Mouse (Mus musculus): ENCODE measurements around the gene Tmem145. TPM values are rescaled to one million over a fixed set of nuclear protein-coding genes. Genes with fewer than 3 reads are reported as not detected.

Tmem145 gene
- polyA plus RNA-seq, 1 experiment = 0.28 TPM

DNA sequence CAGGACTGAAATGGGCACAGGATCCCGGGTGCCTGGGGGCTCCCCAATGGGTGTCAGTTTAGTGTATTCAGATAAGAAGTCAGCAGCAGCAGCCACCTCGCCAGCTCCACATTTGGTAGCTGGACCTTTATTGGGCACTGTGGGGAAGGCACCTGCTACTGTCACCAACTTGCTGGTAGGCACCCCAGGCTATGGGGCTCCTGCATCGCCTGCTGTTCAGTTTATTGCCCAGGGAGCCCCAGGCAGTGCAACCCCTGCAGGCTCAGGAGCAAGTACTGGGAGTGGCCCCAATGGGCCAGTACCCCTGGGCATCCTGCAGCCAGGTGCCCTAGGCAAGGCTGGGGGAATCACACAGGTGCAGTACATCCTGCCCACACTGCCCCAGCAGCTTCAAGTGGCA is 17.2 kb upstream of the Tmem145 start:
- 96% methylated on average over 3 of the region's 3 CpGs for WGBS
- H3K36me3 ChIP-seq (ENCODE audit: control insufficient read depth, insufficient read depth, low read length) = no peaks in the 10 kb centered on the region; the same call in 1 of the 2 replicates

DNA sequence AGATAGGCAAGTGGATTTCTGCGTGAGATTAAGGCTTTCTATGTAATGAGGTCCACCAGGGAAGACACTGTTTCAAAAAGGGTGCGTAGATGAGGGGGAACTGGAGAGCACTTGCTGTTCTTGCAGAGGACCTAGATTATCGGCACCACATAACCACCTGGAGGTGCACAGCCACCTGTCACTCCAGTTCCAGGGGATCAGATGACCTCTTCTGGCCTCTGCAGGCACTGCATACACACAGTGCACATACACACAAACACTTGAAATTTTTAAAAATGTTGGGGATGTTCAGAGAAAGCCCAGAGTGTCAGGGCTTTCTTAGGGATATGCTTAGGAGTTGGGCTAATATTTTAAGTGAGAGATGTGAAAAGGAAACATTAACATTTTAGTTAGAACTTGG is 16.0 kb upstream of the Tmem145 start:
- H3K27ac ChIP-seq (ENCODE audit: insufficient read depth, low read depth, low read length) = no peak overlapping the region
- TF ChIP-seq POLR2A (IDR thresholded peaks at IDR 0.05; ENCODE audit: low read depth, low read length) (no peak), CTCF (conservative IDR thresholded peaks at IDR 0.05; ENCODE audit: insufficient read depth, insufficient read length, low read depth, low read length) (peak; percentile 12; the same call in 1 of the 2 replicates)
- DNase-seq = no peak
- no peak overlapping the region for H3K4me3 ChIP-seq (ENCODE audit: insufficient read depth, low read depth, low read length)
- H3K36me3 ChIP-seq (ENCODE audit: control insufficient read depth, insufficient read depth, low read length) = no peaks in the 10 kb centered on the region; the same call in 1 of the 2 replicates
- H3K4me1 ChIP-seq (ENCODE audit: control insufficient read depth, insufficient read depth, low read length) = no peaks in the 10 kb centered on the region
- WGBS = 96% methylated on average over 3 of the region's 3 CpGs
- no peaks in the 10 kb centered on the region for H3K27me3 ChIP-seq (replicated peaks; ENCODE audit: control insufficient read depth, insufficient read depth, low read length)

More for the DNA sequence above, 17.2 kb upstream of the Tmem145 start:
- no peak for DNase-seq
- H3K4me3 ChIP-seq (ENCODE audit: insufficient read depth, low read depth, low read length) = no peak overlapping the region
- no peaks in the 10 kb centered on the region for H3K4me1 ChIP-seq (ENCODE audit: control insufficient read depth, insufficient read depth, low read length)
- H3K27me3 ChIP-seq (replicated peaks; ENCODE audit: control insufficient read depth, insufficient read depth, low read length) = no peaks in the 10 kb centered on the region
- no peak overlapping the region for H3K27ac ChIP-seq (ENCODE audit: insufficient read depth, low read depth, low read length)
- no peak for TF ChIP-seq CTCF (conservative IDR thresholded peaks at IDR 0.05; ENCODE audit: insufficient read depth, insufficient read length, low read depth, low read length)
- TF ChIP-seq POLR2A (IDR thresholded peaks at IDR 0.05; ENCODE audit: low read depth, low read length) = no peak

DNA sequence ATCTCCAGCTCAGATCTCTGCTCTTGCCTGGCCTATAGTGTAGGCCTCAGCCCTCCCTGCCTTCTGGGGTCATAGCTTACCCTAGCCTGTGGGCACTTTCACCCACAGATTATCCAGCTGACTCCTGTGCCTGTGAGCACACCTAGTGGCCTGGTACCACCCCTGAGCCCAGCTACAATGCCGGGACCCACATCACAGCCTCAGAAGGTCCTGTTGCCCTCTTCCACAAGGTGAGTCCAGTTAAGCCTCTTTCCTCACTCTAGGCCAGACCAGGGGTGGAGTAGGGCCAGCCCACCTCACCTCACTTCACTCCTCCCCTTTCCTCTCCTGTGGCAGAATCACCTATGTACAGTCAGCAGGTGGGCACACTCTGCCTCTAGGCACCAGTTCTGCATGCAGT is 15.4 kb upstream of the Tmem145 start:
- Histone ChIP-seq H3K27me3 (replicated peaks; ENCODE audit: control insufficient read depth, insufficient read depth, low read length) (no peaks in the 10 kb centered on the region), H3K27ac (ENCODE audit: insufficient read depth, low read depth, low read length) (no peak overlapping the region), H3K36me3 (ENCODE audit: control insufficient read depth, insufficient read depth, low read length) (no peaks in the 10 kb centered on the region; the same call in 1 of the 2 replicates), H3K4me1 (ENCODE audit: control insufficient read depth, insufficient read depth, low read length) (no peaks in the 10 kb centered on the region), H3K4me3 (ENCODE audit: insufficient read depth, low read depth, low read length) (no peak overlapping the region)
- DNase-seq = no peak
- TF ChIP-seq POLR2A (IDR thresholded peaks at IDR 0.05; ENCODE audit: low read depth, low read length) = no peak
- TF ChIP-seq CTCF (conservative IDR thresholded peaks at IDR 0.05; ENCODE audit: insufficient read depth, insufficient read length, low read depth, low read length) = no peak
- 92% methylated on average over 1 of the region's 1 CpGs for WGBS

DNA sequence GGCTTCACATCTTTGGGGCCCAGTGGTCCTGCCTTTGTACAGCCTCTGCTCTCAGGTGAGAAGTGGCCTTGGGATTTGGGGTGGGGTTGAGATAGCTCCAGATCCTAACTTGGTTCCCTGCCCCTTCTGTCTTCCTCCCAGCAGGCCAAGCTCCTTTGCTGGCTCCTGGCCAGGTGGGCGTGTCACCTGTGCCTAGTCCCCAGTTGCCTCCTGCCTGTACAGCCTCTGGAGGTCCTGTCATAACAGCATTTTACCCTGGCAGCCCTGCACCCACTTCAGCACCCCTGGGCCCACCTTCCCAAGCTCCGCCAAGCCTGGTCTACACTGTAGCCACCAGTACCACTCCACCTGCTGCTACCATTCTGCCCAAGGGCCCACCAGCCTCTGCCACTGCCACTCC is 15.0 kb upstream of the Tmem145 start:
- no peaks in the 10 kb centered on the region for H3K4me1 ChIP-seq (ENCODE audit: control insufficient read depth, insufficient read depth, low read length)
- no peak for TF ChIP-seq POLR2A (IDR thresholded peaks at IDR 0.05; ENCODE audit: low read depth, low read length)
- no peak for TF ChIP-seq CTCF (conservative IDR thresholded peaks at IDR 0.05; ENCODE audit: insufficient read depth, insufficient read length, low read depth, low read length)
- no peaks in the 10 kb centered on the region for H3K36me3 ChIP-seq (ENCODE audit: control insufficient read depth, insufficient read depth, low read length)
- 58% methylated on average over 2 of the region's 2 CpGs for WGBS
- no peak overlapping the region for H3K27ac ChIP-seq (ENCODE audit: insufficient read depth, low read depth, low read length)
- DNase-seq = peak; percentile 71
- no peaks in the 10 kb centered on the region for H3K27me3 ChIP-seq (replicated peaks; ENCODE audit: control insufficient read depth, insufficient read depth, low read length)
- no peak overlapping the region for H3K4me3 ChIP-seq (ENCODE audit: insufficient read depth, low read depth, low read length)

DNA sequence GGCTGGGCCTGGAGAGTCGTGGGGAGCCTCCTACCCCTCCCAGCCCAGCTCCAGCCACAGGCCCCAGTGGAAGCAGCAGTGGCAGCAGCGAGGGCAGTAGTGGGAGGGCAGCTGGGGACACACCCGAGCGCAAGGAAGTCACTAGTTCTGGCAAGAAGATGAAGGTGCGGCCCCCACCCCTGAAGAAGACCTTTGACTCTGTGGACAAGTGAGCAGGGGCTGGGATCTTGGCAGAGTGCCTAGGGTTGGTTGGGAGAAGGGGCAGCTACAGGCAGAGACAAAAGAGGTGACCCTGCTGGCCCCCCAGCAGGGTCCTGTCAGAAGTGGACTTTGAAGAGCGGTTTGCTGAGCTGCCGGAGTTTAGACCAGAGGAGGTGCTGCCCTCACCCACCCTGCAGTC is 13.8 kb upstream of the Tmem145 start:
- Histone ChIP-seq H3K27me3 (replicated peaks; ENCODE audit: control insufficient read depth, insufficient read depth, low read length) (no peaks in the 10 kb centered on the region), H3K36me3 (ENCODE audit: control insufficient read depth, insufficient read depth, low read length) (no peaks in the 10 kb centered on the region), H3K4me3 (ENCODE audit: insufficient read depth, low read depth, low read length) (no peak overlapping the region), H3K4me1 (ENCODE audit: control insufficient read depth, insufficient read depth, low read length) (no peaks in the 10 kb centered on the region), H3K27ac (ENCODE audit: insufficient read depth, low read depth, low read length) (no peak overlapping the region)
- no peak for DNase-seq
- 45% methylated on average over 7 of the region's 7 CpGs for WGBS
- TF ChIP-seq CTCF (conservative IDR thresholded peaks at IDR 0.05; ENCODE audit: insufficient read depth, insufficient read length, low read depth, low read length) (no peak), POLR2A (IDR thresholded peaks at IDR 0.05; ENCODE audit: low read depth, low read length) (no peak)

DNA sequence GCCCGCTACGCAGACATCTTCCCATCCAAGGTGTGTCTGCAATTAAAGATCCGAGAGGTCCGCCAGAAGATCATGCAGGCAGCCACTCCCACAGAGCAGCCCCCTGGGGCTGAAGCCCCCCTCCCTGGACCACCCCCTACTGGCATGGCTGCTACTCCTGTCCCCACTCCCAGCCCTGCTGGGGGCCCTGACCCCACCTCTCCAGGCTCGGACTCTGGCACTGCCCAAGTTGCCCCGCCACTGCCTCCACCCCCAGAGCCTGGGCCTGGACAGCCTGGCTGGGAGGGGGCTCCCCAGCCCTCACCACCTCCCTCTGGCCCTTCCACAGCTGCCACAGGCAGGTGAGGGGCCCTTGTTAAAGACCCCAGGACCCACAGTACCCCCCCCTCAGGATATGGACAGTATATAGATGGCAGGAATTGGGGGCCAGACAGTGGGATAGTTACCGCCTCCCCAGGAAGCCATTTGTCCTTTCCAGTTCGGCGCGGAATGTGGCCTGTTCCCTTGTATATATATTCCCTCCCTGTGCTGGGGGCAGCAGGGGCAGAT is 12.6 kb upstream of the Tmem145 start:
- no peak for TF ChIP-seq POLR2A (IDR thresholded peaks at IDR 0.05; ENCODE audit: low read depth, low read length)
- no peak for TF ChIP-seq CTCF (conservative IDR thresholded peaks at IDR 0.05; ENCODE audit: insufficient read depth, insufficient read length, low read depth, low read length)
- no peak for DNase-seq
- no peaks in the 10 kb centered on the region; the same call in 1 of the 2 replicates for H3K4me1 ChIP-seq (ENCODE audit: control insufficient read depth, insufficient read depth, low read length)
- WGBS = 82% methylated on average over 10 of the region's 10 CpGs
- H3K27me3 ChIP-seq (replicated peaks; ENCODE audit: control insufficient read depth, insufficient read depth, low read length) = no peaks in the 10 kb centered on the region
- H3K36me3 ChIP-seq (ENCODE audit: control insufficient read depth, insufficient read depth, low read length) = no peaks in the 10 kb centered on the region
- H3K27ac ChIP-seq (ENCODE audit: insufficient read depth, low read depth, low read length) = no peak overlapping the region
- H3K4me3 ChIP-seq (ENCODE audit: insufficient read depth, low read depth, low read length) = no peak overlapping the region

DNA sequence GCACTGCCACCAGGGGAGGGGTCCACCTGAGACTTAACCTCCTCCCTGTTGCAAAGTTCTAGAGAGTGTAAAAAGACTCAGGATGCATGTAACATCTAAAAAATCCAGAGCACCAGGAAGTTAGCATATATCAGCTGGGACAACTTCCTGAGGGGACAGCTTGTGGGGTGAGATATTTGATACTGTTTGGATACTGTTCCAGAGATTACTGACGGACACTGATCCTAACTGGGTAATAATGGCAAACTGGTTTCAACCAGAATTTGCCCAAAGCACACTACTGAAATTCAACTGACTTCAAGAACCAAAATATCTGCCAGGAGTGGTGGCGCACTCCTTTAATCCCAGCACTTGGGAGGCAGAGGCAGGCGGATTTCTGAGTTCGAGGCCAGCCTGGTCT is 11.4 kb upstream of the Tmem145 start:
- Histone ChIP-seq H3K36me3 (ENCODE audit: control insufficient read depth, insufficient read depth, low read length) (no peaks in the 10 kb centered on the region), H3K4me1 (ENCODE audit: control insufficient read depth, insufficient read depth, low read length) (no peaks in the 10 kb centered on the region; the same call in 1 of the 2 replicates), H3K27ac (ENCODE audit: insufficient read depth, low read depth, low read length) (no peak overlapping the region), H3K27me3 (replicated peaks; ENCODE audit: control insufficient read depth, insufficient read depth, low read length) (no peaks in the 10 kb centered on the region), H3K4me3 (ENCODE audit: insufficient read depth, low read depth, low read length) (no peak overlapping the region)
- 85% methylated on average over 4 of the region's 4 CpGs for WGBS
- TF ChIP-seq POLR2A (IDR thresholded peaks at IDR 0.05; ENCODE audit: low read depth, low read length) (no peak), CTCF (conservative IDR thresholded peaks at IDR 0.05; ENCODE audit: insufficient read depth, insufficient read length, low read depth, low read length) (no peak)
- no peak for DNase-seq
